In genomic region chr12:84944813-84945553, GRCm38 (mm10) we compare ENCODE assay signal across 20 mouse cellular contexts. TPM values are rescaled to one million over a fixed set of nuclear protein-coding genes. Genes with fewer than 3 reads are reported as not detected.
A peak's percentile ranks its signal among the peaks of the same experiment; 100 is the strongest.
DNase-seq lines count a peak whose midpoint lies in the region; ATAC-seq and TF ChIP-seq lines count a peak whose summit lies in the region.
"Had no signal": no experiment of that assay in that cellular context is flagged by ENCODE, and none has a peak within 500 bp of the region (broad histone marks: within the 10 kb centered on the region; RNA-seq: fewer than 3 reads in every experiment).

No protein-coding gene starts in this region.

- intact Hi-C loops in heart, postnatal 14 days (cut with DNase I): no loop called here
- intact Hi-C loops in gastrocnemius, adult 2 months (cut with DNase I): no loop called here

- H3K4me3 ChIP-seq in heart, embryonic 16.5 days (ENCODE audit: low read length): no peak overlapping the region
- H3K4me3 ChIP-seq in brown adipose tissue, adult 24 weeks (ENCODE audit: insufficient read depth, low read depth, low read length): no peak overlapping the region
- no peak overlapping the region for H3K4me3 ChIP-seq in liver, embryonic 13.5 days (replicated peaks)
- no peak overlapping the region for H3K4me3 ChIP-seq in gastrocnemius, adult 2 months
- H3K4me3 ChIP-seq: embryonic facial prominence, embryonic 15.5 days; hindbrain, embryonic 15.5 days; limb, embryonic 13.5 days had no signal

- ATAC-seq in heart, embryonic 16.5 days (replicated peaks; ENCODE audit: extremely low read depth, insufficient read depth, low FRiP score): no peak
- ATAC-seq in liver, embryonic 13.5 days (ENCODE audit: low read depth): peak; percentile 19; the same call in 1 of the 2 replicates

- H3K4me1 ChIP-seq in heart, embryonic 16.5 days (ENCODE audit: control insufficient read depth, insufficient read depth, low read length): peaks cover 40% of the 10 kb centered on the region
- H3K4me1 ChIP-seq in brown adipose tissue, adult 24 weeks (ENCODE audit: control insufficient read depth, insufficient read depth, insufficient read length, low read length): peaks cover 11% of the 10 kb centered on the region
- H3K4me1 ChIP-seq in liver, embryonic 13.5 days (replicated peaks): peaks cover 30% of the 10 kb centered on the region
- H3K4me1 ChIP-seq: embryonic facial prominence, embryonic 15.5 days; hindbrain, embryonic 15.5 days; limb, embryonic 13.5 days had no signal

- H3K4me2 ChIP-seq in heart, embryonic 16.5 days (ENCODE audit: low read depth, low read length): no peak overlapping the region
- H3K4me2 ChIP-seq in liver, embryonic 13.5 days: no peak overlapping the region
- H3K4me2 ChIP-seq: embryonic facial prominence, embryonic 15.5 days; hindbrain, embryonic 15.5 days; limb, embryonic 13.5 days; midbrain, embryonic 11.5 days had no signal

- H3K9ac ChIP-seq in heart, embryonic 16.5 days (ENCODE audit: low read length): 0 out of 2 replicates have a peak overlapping the region, but pooled peaks have one; percentile 3
- no peak overlapping the region for H3K9ac ChIP-seq in liver, embryonic 13.5 days
- H3K9ac ChIP-seq: embryonic facial prominence, embryonic 15.5 days; hindbrain, embryonic 15.5 days; limb, embryonic 13.5 days had no signal

- H3K9me3 ChIP-seq in heart, embryonic 16.5 days (replicated peaks; ENCODE audit: control insufficient read depth, low read length): no peaks in the 10 kb centered on the region
- H3K9me3 ChIP-seq in liver, embryonic 13.5 days (replicated peaks): no peaks in the 10 kb centered on the region
- H3K9me3 ChIP-seq: embryonic facial prominence, embryonic 15.5 days; hindbrain, embryonic 15.5 days; limb, embryonic 13.5 days had no signal

- peak; percentile 15 for DNase-seq in adrenal gland, adult 2 months
- DNase-seq in adrenal gland, postnatal 10 days: no peak
- DNase-seq in heart, postnatal 14 days: no peak
- no peak for DNase-seq in liver, embryonic 13.5 days
- no peak for DNase-seq in gastrocnemius, adult 2 months
- DNase-seq: adrenal gland, postnatal 36 days; cerebellum, adult 11 months; cerebellum, adult 9-11 months; kidney, adult 2 months; layer of hippocampus, adult 9-11 months; lung, postnatal 10 days; right cerebral cortex, adult 18-20 months had no signal

- no peak for TF ChIP-seq CTCF in gastrocnemius, adult 2 months (IDR thresholded peaks at IDR 0.05)

- H3K36me3 ChIP-seq in heart, embryonic 16.5 days (ENCODE audit: control insufficient read depth, insufficient read depth): peaks cover 27% of the 10 kb centered on the region
- H3K36me3 ChIP-seq in liver, embryonic 13.5 days: peaks cover 80% of the 10 kb centered on the region

- H3K27me3 ChIP-seq in heart, embryonic 16.5 days (ENCODE audit: control insufficient read depth, insufficient read depth, low read length): no peaks in the 10 kb centered on the region
- no peaks in the 10 kb centered on the region for H3K27me3 ChIP-seq in liver, embryonic 13.5 days
- H3K27me3 ChIP-seq: embryonic facial prominence, embryonic 15.5 days; hindbrain, embryonic 15.5 days; limb, embryonic 13.5 days had no signal

- peak overlapping the region; percentile 86 for H3K27ac ChIP-seq in heart, embryonic 16.5 days (ENCODE audit: low read length)
- peak overlapping the region; percentile 94 for H3K27ac ChIP-seq in brown adipose tissue, adult 24 weeks (replicated peaks; ENCODE audit: low read depth, low read length)
- H3K27ac ChIP-seq in liver, embryonic 13.5 days: no peak overlapping the region
- no peak overlapping the region for H3K27ac ChIP-seq in gastrocnemius, adult 2 months
- H3K27ac ChIP-seq: embryonic facial prominence, embryonic 15.5 days; hindbrain, embryonic 15.5 days; kidney, postnatal 0 days; limb, embryonic 13.5 days; stomach, postnatal 0 days had no signal

- 77% methylated on average over 9 of the region's 9 CpGs for WGBS in heart, embryonic 16.5 days
- 69% methylated on average over 9 of the region's 9 CpGs for WGBS in liver, embryonic 13.5 days (ENCODE audit: insufficient replicate concordance)

RNA-seq across cellular contexts. Expression of gene Fcf1, which starts 25.7 kb away (rescaled TPM):
- 100 to 1,000 TPM in 1 of 2 experiments, 10 to 100 TPM in 1; 89.4 to 117 TPM for total RNA-seq in adrenal gland, adult 2 months (2021)
- 10.6 and 10.9 TPM in 2 replicates for polyA plus RNA-seq in adrenal gland, adult 2 months (2012; rRNA removed)
- total RNA-seq in adrenal gland, postnatal 10 days (2021): 100 to 1,000 TPM in 1 of 2 experiments, 10 to 100 TPM in 1; 98.8 to 111 TPM
- polyA plus RNA-seq in heart, embryonic 16.5 days (2015; fragmentation: Nextera tagmentation; extraction: Ambion mirVana): 86.0 and 98.0 TPM in 2 replicates
- 10 to 100 TPM; 30.1 to 37.1 TPM for total RNA-seq in heart, postnatal 14 days (2021)
- polyA plus RNA-seq in brown adipose tissue, adult 24 weeks (2012; ENCODE audit: insufficient read depth, insufficient read length, missing spikeins): 143 and 155 TPM in 2 replicates
- polyA plus RNA-seq in liver, embryonic 13.5 days (2015; fragmentation: Nextera tagmentation; extraction: Ambion mirVana): 132 and 134 TPM in 2 replicates
- 10 to 100 TPM; 28.4 to 34.0 TPM for total RNA-seq in gastrocnemius, adult 2 months (2021)

RNA-seq across cellular contexts. Expression of gene Arel1, which starts 25.7 kb away (rescaled TPM):
- total RNA-seq in adrenal gland, adult 2 months (2021): 10 to 100 TPM; 29.6 to 33.5 TPM
- polyA plus RNA-seq in adrenal gland, adult 2 months (2012; rRNA removed): 19.1 and 20.2 TPM in 2 replicates
- 10 to 100 TPM; 30.7 to 41.3 TPM for total RNA-seq in adrenal gland, postnatal 10 days (2021)
- 13.1 and 13.3 TPM in 2 replicates for polyA plus RNA-seq in heart, embryonic 16.5 days (2015; fragmentation: Nextera tagmentation; extraction: Ambion mirVana)
- 10 to 100 TPM; 33.6 to 38.9 TPM for total RNA-seq in heart, postnatal 14 days (2021)
- 12.1 and 19.3 TPM in 2 replicates for polyA plus RNA-seq in brown adipose tissue, adult 24 weeks (2012; ENCODE audit: insufficient read depth, insufficient read length, missing spikeins)
- polyA plus RNA-seq in liver, embryonic 13.5 days (2015; fragmentation: Nextera tagmentation; extraction: Ambion mirVana): 13.3 and 16.9 TPM in 2 replicates
- 10 to 100 TPM; 23.0 to 24.9 TPM for total RNA-seq in gastrocnemius, adult 2 months (2021)

RNA-seq across cellular contexts. Expression of gene Ylpm1, which starts 51.1 kb away (rescaled TPM):
- 10 to 100 TPM; 37.6 to 49.2 TPM for total RNA-seq in adrenal gland, adult 2 months (2021)
- polyA plus RNA-seq in adrenal gland, adult 2 months (2012; rRNA removed): 12.7 and 23.7 TPM in 2 replicates
- 10 to 100 TPM; 35.3 to 58.0 TPM for total RNA-seq in adrenal gland, postnatal 10 days (2021)
- 16.3 and 17.7 TPM in 2 replicates for polyA plus RNA-seq in heart, embryonic 16.5 days (2015; fragmentation: Nextera tagmentation; extraction: Ambion mirVana)
- 10 to 100 TPM; 31.3 to 32.5 TPM for total RNA-seq in heart, postnatal 14 days (2021)
- polyA plus RNA-seq in brown adipose tissue, adult 24 weeks (2012; ENCODE audit: insufficient read depth, insufficient read length, missing spikeins): 13.4 and 13.5 TPM in 2 replicates
- polyA plus RNA-seq in liver, embryonic 13.5 days (2015; fragmentation: Nextera tagmentation; extraction: Ambion mirVana): 9.2 TPM in 2 replicates
- 10 to 100 TPM; 17.7 to 21.0 TPM for total RNA-seq in gastrocnemius, adult 2 months (2021)

Comparison
In these comparisons a context has a peak if more than half of its experiments do, and no peak if none do; other contexts are left out.
1. H3K27ac ChIP-seq: peak in heart, embryonic 16.5 days (single experiment) and brown adipose tissue, adult 24 weeks (single experiment); none in liver, embryonic 13.5 days (single experiment) and gastrocnemius, adult 2 months (single experiment).